Mouse (Mus musculus) left cerebral cortex, adult 2 months (tissue): Measurements from ENCODE around the gene Gm11444. TPM values are rescaled to one million over a fixed set of nuclear protein-coding genes. Genes with fewer than 3 reads are reported as not detected.

Source experiments
- DNase-seq, 2 experiments: peaks; one replicate each; pipeline ENCODE4 v3.0.0; 2021 to 2022; ENCODE audit warnings: low spot score in 2 of 2, mixed read lengths in 1 of 2; ENCODE audit errors: extremely low spot score in 1 of 2
- H3K27ac ChIP-seq: fragments of 200-600 bp; 2 replicates; pipeline ENCODE4 v1.8.1; 2022
- H3K4me3 ChIP-seq: fragments of 200-600 bp; 2 replicates; pipeline ENCODE4 v1.8.1; 2022
- CTCF ChIP-seq: fragments of 200-600 bp; IDR thresholded peaks from 2 replicates; pipeline ENCODE4 v1.8.1; 2022; ENCODE audit warnings: antibody characterized with exemption, mild to moderate bottlenecking, moderate library complexity
- intact Hi-C: fragments of 180-260 bp; cut with DNase I; formaldehyde crosslinking; loops from one replicate; pipeline ENCODE4 v1.15.1; 2025
- total RNA-seq, 2 experiments: library from RNA; stranded (reverse); gene quantifications; 2 replicates each; pipeline ENCODE4 v1.2.3; 2021

The Gm11444 gene
- total RNA-seq, 2 experiments from 2014 or later, result not detected

- Histone ChIP-seq H3K27ac (no peak overlapping the region), H3K4me3 (no peak overlapping the region)
- DNase-seq, result no peak
- TF ChIP-seq CTCF, result no peak
- intact Hi-C loops, result loop anchor here (2.0 to 5.0 kb wide), 3 partner anchors 38 to 1362 kb away; partner anchors contain the start of gene Lhx1
Observed at GRCm38 (mm10) chr11:85889056-85889729, 39.1 kb upstream of the Gm11444 start.

- DNase-seq, result no peak
- intact Hi-C loops, result loop anchor here (2.0 to 5.0 kb wide), 3 partner anchors 39 to 1361 kb away; partner anchors contain the start of gene Lhx1
Observed at GRCm38 (mm10) chr11:85888451-85888961, 38.4 kb upstream of the Gm11444 start.

GRCm38 (mm10) chr11:85887801-85888450, 37.8 kb upstream of the Gm11444 start:
- intact Hi-C loops, result loop anchor here (2.0 to 5.0 kb wide), 3 partner anchors 39 to 1361 kb away; partner anchors contain the start of gene Lhx1

More at GRCm38 (mm10) chr11:85888451-85888961, 38.4 kb upstream of the Gm11444 start:
- H3K27ac ChIP-seq, result no peak overlapping the region
- TF ChIP-seq CTCF, result no peak
- no peak overlapping the region for H3K4me3 ChIP-seq

GRCm38 (mm10) chr11:85887273-85887672, 37.1 kb upstream of the Gm11444 start:
- no peak overlapping the region for H3K4me3 ChIP-seq
- H3K27ac ChIP-seq, result no peak overlapping the region
- TF ChIP-seq CTCF, result no peak
- DNase-seq, result no peak
- intact Hi-C loops, result loop anchor here (5.0 kb wide), 2 partner anchors 40 to 1360 kb away; partner anchors contain the start of gene Lhx1

More at GRCm38 (mm10) chr11:85887801-85888450, 37.8 kb upstream of the Gm11444 start:
- Histone ChIP-seq H3K27ac (no peak overlapping the region), H3K4me3 (no peak overlapping the region)
- TF ChIP-seq CTCF, result no peak
- DNase-seq, result no peak

- no peak for DNase-seq
- intact Hi-C loops, result loop anchor here (5.0 kb wide), 2 partner anchors 41 to 1359 kb away; partner anchors contain the start of gene Lhx1
- H3K4me3 ChIP-seq, result no peak overlapping the region
- TF ChIP-seq CTCF, result no peak
- no peak overlapping the region for H3K27ac ChIP-seq
Observed at GRCm38 (mm10) chr11:85886429-85886785, 36.3 kb upstream of the Gm11444 start.

GRCm38 (mm10) chr11:85885665-85886428, 35.7 kb upstream of the Gm11444 start, which contains the start of gene Tbx4:
Gene Tbx4, plus strand, starts transcription at chr11:85886422.
- Histone ChIP-seq H3K4me3 (no peak within 1 kb of the TSS), H3K27ac (no peak within 1 kb of the TSS)
- TF ChIP-seq CTCF, result no peak
- intact Hi-C loops, result loop anchor here (5.0 kb wide), 2 partner anchors 41 to 1359 kb away; partner anchors contain the start of gene Lhx1
- DNase-seq, result no peak

- Histone ChIP-seq H3K27ac (no peak overlapping the region), H3K4me3 (no peak overlapping the region)
- DNase-seq, result no peak
- no peak for TF ChIP-seq CTCF
- intact Hi-C loops, result no loop called here
Observed at GRCm38 (mm10) chr11:85884498-85884897, 34.4 kb upstream of the Gm11444 start.

GRCm38 (mm10) chr11:85876059-85876788, 26.1 kb upstream of the Gm11444 start:
- no peak for TF ChIP-seq CTCF
- Histone ChIP-seq H3K27ac (no peak overlapping the region), H3K4me3 (no peak overlapping the region)
- DNase-seq, result no peak
- intact Hi-C loops, result no loop called here

GRCm38 (mm10) chr11:85864363-85864762, 14.2 kb upstream of the Gm11444 start:
- DNase-seq, result no peak
- no peak overlapping the region for H3K4me3 ChIP-seq
- intact Hi-C loops, result no loop called here
- TF ChIP-seq CTCF, result peak; percentile 42
- H3K27ac ChIP-seq, result no peak overlapping the region

- no peak for TF ChIP-seq CTCF
- no peak overlapping the region for H3K4me3 ChIP-seq
- intact Hi-C loops, result no loop called here
- no peak for DNase-seq
- no peak overlapping the region for H3K27ac ChIP-seq
Observed at GRCm38 (mm10) chr11:85857997-85858698, 8.0 kb upstream of the Gm11444 start.
